Mouse (Mus musculus): ENCODE data around the gene B4galnt1. TPM values are rescaled to one million over a fixed set of nuclear protein-coding genes. Genes with fewer than 3 reads are reported as not detected.

Gene B4galnt1
- total and polyA plus RNA-seq, 3 experiments: 0.98 to 17.5 (median 2.3) TPM

GRCm38 (mm10) chr10:127188079-127188453 lies 23.0 kb downstream of the B4galnt1 start:
- TF ChIP-seq BHLHE40 (IDR thresholded peaks at IDR 0.05; ENCODE audit: low read depth, low read length) (no peak), KAT2A (IDR thresholded peaks at IDR 0.05; ENCODE audit: insufficient replicate concordance, low read length) (no peak), MEF2A (IDR thresholded peaks at IDR 0.05; ENCODE audit: borderline replicate concordance, low read depth, low read length) (no peak), UBTF (IDR thresholded peaks at IDR 0.05; ENCODE audit: low read depth, low read length) (no peak), RCOR1 (conservative IDR thresholded peaks at IDR 0.05; ENCODE audit: low read depth, low read length) (no peak), RAD21 (IDR thresholded peaks at IDR 0.05; ENCODE audit: low read depth, low read length) (no peak), SMC3 (IDR thresholded peaks at IDR 0.05; ENCODE audit: low read depth, low read length) (no peak), IRF4 (IDR thresholded peaks at IDR 0.05; ENCODE audit: low read depth, low read length) (no peak), EP300 (IDR thresholded peaks at IDR 0.05; ENCODE audit: low read length) (no peak), MYC (IDR thresholded peaks at IDR 0.05; ENCODE audit: low read depth, low read length) (no peak), USF1 (IDR thresholded peaks at IDR 0.05; ENCODE audit: low read depth, low read length) (no peak)
- Histone ChIP-seq H3K27ac (ENCODE audit: insufficient read depth, low read depth) (no peak overlapping the region), H3K27me3 (replicated peaks) (no peaks in the 10 kb centered on the region), H3K4me3 (replicated peaks in 1 of 3; ENCODE audit: low read depth in 2 of 3, low read length in 2 of 3, poor library complexity in 1 of 3) (peak overlapping the region; percentile 45 to 76 (median 68)), H3K9me3 (replicated peaks; ENCODE audit: low read length) (peaks cover 7% of the 10 kb centered on the region), H3K9ac (ENCODE audit: insufficient read depth, low read depth) (peak overlapping the region; percentile 79), H3K79me2 (replicated peaks; ENCODE audit: control insufficient read depth, extremely low read depth, insufficient read depth, poor library complexity, severe bottlenecking) (no peaks in the 10 kb centered on the region), H3K4me2 (ENCODE audit: insufficient read depth, low read depth, poor library complexity, severe bottlenecking) (peak overlapping the region; percentile 79), H3K4me1 (ENCODE audit: control insufficient read depth in 1 of 2, insufficient read depth in 2 of 2) (peaks cover 0 to 20% of the 10 kb centered on the region in 2 experiments; a peak in 1 of 4 replicates), H3K36me3 (replicated peaks in 1 of 2; ENCODE audit: control insufficient read depth in 1 of 2, insufficient read depth in 1 of 2, low read length in 1 of 2) (peaks cover 18 to 60% of the 10 kb centered on the region in 2 experiments)
- no peak for DNase-seq (ENCODE audit: extremely low read depth)
- dilution Hi-C loops (cut with MboI; ENCODE audit: extremely low pct_ligation_motif_present, extremely low pct_unique_long_range_greater_than_20kb, low sequenced_read_pairs): no loop called here
- in situ Hi-C loops (cut with MboI; ENCODE audit: low pct_ligation_motif_present, low pct_unique_long_range_greater_than_20kb, low sequenced_read_pairs): no loop called here

GRCm38 (mm10) chr10:127188465-127189115 lies 23.6 kb downstream of the B4galnt1 start:
- no peaks in the 10 kb centered on the region for H3K79me2 ChIP-seq (replicated peaks; ENCODE audit: control insufficient read depth, extremely low read depth, insufficient read depth, poor library complexity, severe bottlenecking)
- H3K9me3 ChIP-seq (replicated peaks; ENCODE audit: low read length): peaks cover 7% of the 10 kb centered on the region
- in situ Hi-C loops (cut with MboI; ENCODE audit: low pct_ligation_motif_present, low pct_unique_long_range_greater_than_20kb, low sequenced_read_pairs): no loop called here
- H3K4me1 ChIP-seq (ENCODE audit: control insufficient read depth in 1 of 2, insufficient read depth in 2 of 2): peaks cover 0 to 25% of the 10 kb centered on the region in 2 experiments; a peak in 1 of 4 replicates
- no peak overlapping the region for H3K27ac ChIP-seq (ENCODE audit: insufficient read depth, low read depth)
- H3K27me3 ChIP-seq (replicated peaks): no peaks in the 10 kb centered on the region
- peak overlapping the region; percentile 79 for H3K9ac ChIP-seq (ENCODE audit: insufficient read depth, low read depth)
- H3K36me3 ChIP-seq (replicated peaks in 1 of 2; ENCODE audit: control insufficient read depth in 1 of 2, insufficient read depth in 1 of 2, low read length in 1 of 2): peaks cover 18 to 58% of the 10 kb centered on the region in 2 experiments
- H3K4me2 ChIP-seq (ENCODE audit: insufficient read depth, low read depth, poor library complexity, severe bottlenecking): peak overlapping the region; percentile 79
- TF ChIP-seq NELFE (IDR thresholded peaks at IDR 0.05; ENCODE audit: low read depth, low read length) (peak; percentile 77; the same call in 1 of the 2 replicates), ELF1 (IDR thresholded peaks at IDR 0.05; ENCODE audit: low read depth, low read length) (0 out of 2 replicates have a peak, but pooled peaks have one; percentile 26), SIN3A (IDR thresholded peaks at IDR 0.05; ENCODE audit: low read length) (peak; percentile 81; the same call in 1 of the 2 replicates), JUN (IDR thresholded peaks at IDR 0.05; ENCODE audit: insufficient read depth, low read depth, low read length) (no peak), MXI1 (IDR thresholded peaks at IDR 0.05; ENCODE audit: low read depth, low read length) (peak; percentile 51; the same call in 1 of the 2 replicates), TCF12 (IDR thresholded peaks at IDR 0.05; ENCODE audit: low read depth, low read length) (peak; percentile 49; the same call in 1 of the 2 replicates), ETS1 (conservative IDR thresholded peaks at IDR 0.05; ENCODE audit: low read depth, low read length) (no peak), CHD2 (IDR thresholded peaks at IDR 0.05; ENCODE audit: low read length) (peak; percentile 61), GABPA (IDR thresholded peaks at IDR 0.05; ENCODE audit: insufficient replicate concordance, low read depth, low read length) (no peak), MAZ (IDR thresholded peaks at IDR 0.05; ENCODE audit: low read depth, low read length) (peak; percentile 41; the same call in 1 of the 2 replicates), POLR2A (IDR thresholded peaks at IDR 0.05; ENCODE audit: low read depth, low read length) (peak; percentile 72), ZMIZ1 (IDR thresholded peaks at IDR 0.05; ENCODE audit: low read depth, low read length) (peak; percentile 55; the same call in 1 of the 2 replicates), HCFC1 (IDR thresholded peaks at IDR 0.05; ENCODE audit: low read depth, low read length) (peak; percentile 24; the same call in 1 of the 2 replicates)
- peak; percentile 47 for DNase-seq (ENCODE audit: extremely low read depth)
- H3K4me3 ChIP-seq (replicated peaks in 1 of 3; ENCODE audit: low read depth in 2 of 3, low read length in 2 of 3, poor library complexity in 1 of 3): peak overlapping the region; percentile 60 to 76 (median 68)
- dilution Hi-C loops (cut with MboI; ENCODE audit: extremely low pct_ligation_motif_present, extremely low pct_unique_long_range_greater_than_20kb, low sequenced_read_pairs): no loop called here

Data from CH12.LX (cell line).